Mouse (Mus musculus): ENCODE results near the gene Smim7. TPM values are rescaled to one million over a fixed set of nuclear protein-coding genes. Genes with fewer than 3 reads are reported as not detected.

The Smim7 gene
- total RNA-seq (2023), result 120 TPM

GRCm38 (mm10) chr8:72570633-72571610 lies at the start of gene Smim7:
Gene Smim7 (minus strand): TSS chr8:72571088.

GRCm38 (mm10) chr8:72571611-72572473 lies 954 bp upstream of the Smim7 start, which contains the start of gene Tmem38a:
Gene Tmem38a (plus strand): TSS chr8:72572055.

GRCm38 (mm10) chr8:72547802-72548643 lies 22.9 kb downstream of the Smim7 start, which contains the start of gene Med26:
Gene Med26 (minus strand): TSS chr8:72548270.

Other genes with a start within 250 kb of the Smim7 start
- gene Eps15l1, start 149.6 kb downstream of the Smim7 start, total RNA-seq (2023), result 101 TPM
- gene Calr3, start 127.2 kb downstream of the Smim7 start, total RNA-seq (2023), result 0.77 TPM
- gene 1700030K09Rik, start 127.2 kb downstream of the Smim7 start, total RNA-seq (2023), result 3.4 TPM
- 103 TPM for gene Cherp, start 95.9 kb downstream of the Smim7 start, total RNA-seq (2023)
- 45.4 TPM for gene Slc35e1, start 78.5 kb downstream of the Smim7 start, total RNA-seq (2023)
- 21.3 TPM for gene Med26, start 22.8 kb downstream of the Smim7 start, total RNA-seq (2023)
- 1.5 TPM for gene Tmem38a, start 967 bp upstream of the Smim7 start, total RNA-seq (2023)
- 0.31 TPM for gene Nwd1, start 75.6 kb upstream of the Smim7 start, total RNA-seq (2023)
- gene Sin3b, start 152.2 kb upstream of the Smim7 start, total RNA-seq (2023), result 127 TPM
- gene F2rl3, start 190.8 kb upstream of the Smim7 start, total RNA-seq (2023), result 4.9 TPM

Data from CD8-positive naive resting alpha-beta T cell, adult 57 days (primary cell).